Mouse (Mus musculus): ENCODE measurements around the gene Smg6.

DNA sequence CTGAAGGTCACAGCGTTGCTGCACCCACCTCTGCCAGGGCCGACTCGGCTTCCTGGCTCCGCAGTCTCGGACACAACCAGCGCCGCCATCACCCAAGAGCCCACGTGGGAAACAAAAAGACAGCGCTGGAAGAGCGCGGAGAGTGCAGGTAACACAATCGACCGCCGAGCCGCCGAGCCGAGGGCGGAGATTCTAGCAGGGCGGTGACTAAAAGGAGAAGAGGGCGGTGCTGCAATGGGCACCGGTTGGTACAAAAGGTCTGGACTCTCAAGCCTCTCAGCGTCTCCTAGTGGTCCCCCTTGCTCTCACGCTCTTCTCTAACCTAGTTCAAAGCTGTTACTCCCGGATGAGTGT is 264.7 kb downstream of the Smg6 start:
- TF ChIP-seq POLR2A (IDR thresholded peaks at IDR 0.05; ENCODE audit: insufficient read depth, low read length): peak; percentile 15
- peak; percentile 9 for TF ChIP-seq CTCF (IDR thresholded peaks at IDR 0.05; ENCODE audit: low read depth, low read length)
- peak; percentile 69 for TF ChIP-seq EP300 (IDR thresholded peaks at IDR 0.05; ENCODE audit: insufficient read depth, low read depth, low read length)

All from ES-Bruce4 (cell line).